Mouse (Mus musculus) lung, postnatal 36 days (tissue): ENCODE measurements around the gene Ifnb1.

Experiments
- DNase-seq: peaks from one replicate; pipeline ENCODE4 v3.0.0; 2022; ENCODE audit warnings: mixed read lengths

Ifnb1 gene

GRCm38 (mm10) chr4:88496321-88497018 lies 26.1 kb downstream of the Ifnb1 start:
- peak; percentile 61 for DNase-seq

- DNase-seq: no peak
Measured at GRCm38 (mm10) chr4:88489622-88490021, 33.0 kb downstream of the Ifnb1 start.

- DNase-seq: no peak
Measured at GRCm38 (mm10) chr4:88488107-88488506, 34.5 kb downstream of the Ifnb1 start.

GRCm38 (mm10) chr4:88480130-88480529 lies 42.4 kb downstream of the Ifnb1 start:
- peak; percentile 14 for DNase-seq

- peak; percentile 12 for DNase-seq
Measured at GRCm38 (mm10) chr4:88478809-88479186, 43.8 kb downstream of the Ifnb1 start.

GRCm38 (mm10) chr4:88478177-88478808 lies 44.3 kb downstream of the Ifnb1 start:
- DNase-seq: no peak

GRCm38 (mm10) chr4:88476511-88477210 lies 45.9 kb downstream of the Ifnb1 start:
- peak; percentile 29 for DNase-seq

GRCm38 (mm10) chr4:88476084-88476483 lies 46.5 kb downstream of the Ifnb1 start:
- DNase-seq: no peak
